Mouse (Mus musculus) kidney, embryonic 15.5 days (tissue): ENCODE data around the gene Syt13. TPM values are rescaled to one million over a fixed set of nuclear protein-coding genes. Genes with fewer than 3 reads are reported as not detected.

ENCODE experiments used
- ATAC-seq: fragments of 200-750 bp; cut with Nextera tagmentation; replicated peaks from 2 replicates; pipeline ENCODE4 v1.8.0; 2017; ENCODE audit warnings: moderate TSS enrichment; ENCODE audit not compliant: low FRiP score
- H3K27ac ChIP-seq: fragments of 300-500 bp; sonication (generic); 2 replicates; pipeline ENCODE4 v1.5.1; 2015; ENCODE audit warnings: mild to moderate bottlenecking, inconsistent platforms
- H3K27me3 ChIP-seq: fragments of 300-500 bp; sonication (generic); 2 replicates; pipeline ENCODE4 v1.6.1; 2015; ENCODE audit warnings: inconsistent platforms
- H3K36me3 ChIP-seq: fragments of 300-500 bp; sonication (generic); 2 replicates; pipeline ENCODE4 v1.6.1; 2015; ENCODE audit warnings: inconsistent platforms
- H3K4me1 ChIP-seq: fragments of 300-500 bp; sonication (generic); 2 replicates; pipeline ENCODE4 v1.6.1; 2015; ENCODE audit warnings: inconsistent platforms
- H3K4me2 ChIP-seq: fragments of 300-500 bp; sonication (generic); 2 replicates; pipeline ENCODE4 v1.6.1; 2015; ENCODE audit warnings: moderate library complexity, mild to moderate bottlenecking, inconsistent platforms
- H3K4me3 ChIP-seq: fragments of 300-500 bp; sonication (generic); replicated peaks from 2 replicates; pipeline ENCODE4 v1.5.1; 2015; ENCODE audit warnings: mild to moderate bottlenecking, inconsistent platforms
- H3K9ac ChIP-seq: fragments of 300-500 bp; sonication (generic); 2 replicates; pipeline ENCODE4 v1.6.1; 2015; ENCODE audit warnings: mild to moderate bottlenecking, inconsistent platforms
- H3K9me3 ChIP-seq: fragments of 300-500 bp; sonication (generic); replicated peaks from 2 replicates; pipeline ENCODE4 v1.6.1; 2016; ENCODE audit warnings: inconsistent platforms
- WGBS: fragments of 180-500 bp; shearing (Covaris S2); methylation state at CpG from one replicate; pipeline ENCODE4 v1.1.7; 2015; ENCODE audit warnings: mixed read lengths; 5-methylcytosine and 5-hydroxymethylcytosine counted together
- polyA plus RNA-seq: library from polyadenylated mRNA; unstranded; fragments of >200 nt; fragmentation: Nextera tagmentation; extraction: Ambion mirVana; gene quantifications from 2 replicates; pipeline ENCODE4 v1.2.1, GENCODE M21; 2015

Gene Syt13
- polyA plus RNA-seq, 1 experiment from 2014 or later = 6.5 TPM

DNA sequence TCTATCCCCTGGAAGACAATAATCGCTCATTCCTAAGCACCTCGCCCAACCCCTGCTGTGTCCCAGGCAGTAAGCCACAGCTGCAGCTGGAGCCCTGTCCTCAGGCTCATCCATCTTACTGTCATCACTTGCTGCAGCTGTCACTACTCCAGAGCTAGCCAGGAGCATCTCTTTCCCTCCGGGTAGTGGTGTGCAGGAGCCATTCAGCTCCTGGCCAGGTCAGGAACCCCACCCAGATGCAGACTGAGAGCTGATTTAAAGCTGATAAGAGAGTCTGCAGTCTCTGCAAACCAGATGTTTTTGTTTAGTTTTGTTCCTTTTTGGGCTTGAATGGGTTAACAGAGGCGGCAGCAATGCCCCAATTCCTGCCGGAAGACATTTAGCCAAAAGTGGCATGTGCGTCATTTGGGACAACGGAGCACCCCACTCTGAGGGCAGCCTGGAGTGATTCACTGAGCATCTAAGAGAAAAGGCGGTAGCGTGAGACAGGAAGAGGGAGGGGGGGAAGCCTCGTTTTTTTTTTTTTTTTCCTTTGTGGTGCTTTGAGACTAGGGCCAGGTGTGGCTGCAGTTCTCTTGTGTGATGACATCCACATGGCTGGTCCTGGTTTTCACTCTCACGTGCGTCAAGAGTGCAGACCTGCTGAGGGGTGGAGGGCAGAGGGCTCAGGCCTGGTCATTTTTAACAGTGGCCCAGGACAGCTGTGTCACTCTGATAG lies 33.2 kb downstream of the Syt13 start:
- no peaks in the 10 kb centered on the region for H3K36me3 ChIP-seq
- ATAC-seq = 0 out of 2 replicates have a peak, but pooled peaks have one; percentile 44
- no peak overlapping the region for H3K4me3 ChIP-seq
- no peaks in the 10 kb centered on the region for H3K9me3 ChIP-seq
- peaks cover 16% of the 10 kb centered on the region for H3K4me1 ChIP-seq
- H3K27ac ChIP-seq = no peak overlapping the region
- H3K4me2 ChIP-seq = 0 out of 2 replicates have a peak overlapping the region, but pooled peaks have one; percentile 8
- peaks cover 9% of the 10 kb centered on the region for H3K27me3 ChIP-seq
- no peak overlapping the region for H3K9ac ChIP-seq
- 5% methylated on average over 12 of the region's 12 CpGs for WGBS

DNA sequence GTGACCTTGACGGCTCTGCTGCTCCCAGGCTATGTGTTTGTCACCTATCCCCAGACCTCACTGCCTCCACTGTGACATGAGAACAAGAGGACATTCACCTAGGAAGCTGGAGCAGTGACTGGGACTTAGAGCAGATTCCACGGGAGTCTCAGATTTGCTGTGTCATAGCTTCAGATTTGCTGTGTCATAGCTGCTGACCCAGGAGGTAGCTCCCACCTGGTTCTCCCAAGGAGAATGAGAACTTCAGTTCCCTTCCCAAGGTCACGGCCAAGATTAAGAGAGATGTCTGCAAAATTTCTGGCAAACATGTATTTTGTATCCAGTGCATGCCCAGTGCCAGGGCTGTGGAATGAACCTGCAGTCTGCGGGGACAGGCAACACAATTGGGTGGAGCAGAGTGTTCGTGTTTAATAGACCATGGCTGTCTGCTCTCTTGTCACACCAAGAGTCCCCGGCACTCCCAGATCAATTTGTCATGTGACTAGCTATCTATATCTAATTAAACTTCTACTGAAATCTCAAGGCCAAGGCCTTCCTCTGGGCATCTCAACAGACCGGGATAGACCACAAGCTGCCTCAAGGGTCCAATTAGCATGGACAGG lies 33.9 kb downstream of the Syt13 start:
- Histone ChIP-seq H3K36me3 (no peaks in the 10 kb centered on the region), H3K4me2 (no peak overlapping the region), H3K4me3 (no peak overlapping the region), H3K27me3 (peaks cover 9% of the 10 kb centered on the region), H3K4me1 (peaks cover 16% of the 10 kb centered on the region), H3K9me3 (no peaks in the 10 kb centered on the region), H3K27ac (no peak overlapping the region), H3K9ac (no peak overlapping the region)
- ATAC-seq = no peak
- 38% methylated on average over 7 of the region's 7 CpGs for WGBS

DNA sequence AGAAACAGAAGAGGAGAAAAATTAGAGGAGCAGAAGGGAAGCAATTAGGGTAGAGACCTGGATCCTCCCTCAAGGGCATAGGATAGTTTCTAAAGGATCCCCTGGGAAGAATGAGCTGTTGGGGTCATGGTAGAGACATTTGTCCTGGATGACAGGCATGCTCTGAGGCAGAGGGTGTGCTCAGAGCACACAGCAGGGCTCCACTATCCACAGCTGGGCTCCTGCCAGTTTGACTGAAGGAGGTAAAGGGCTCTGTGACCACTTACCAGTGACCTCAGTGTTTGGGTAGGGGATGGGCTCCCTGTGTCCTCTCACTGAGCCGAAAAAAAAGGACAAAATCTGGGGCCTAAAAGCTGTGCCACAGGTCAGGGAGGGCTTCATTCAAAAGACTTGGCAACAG lies 34.6 kb downstream of the Syt13 start:
- Histone ChIP-seq H3K4me1 (peaks cover 16% of the 10 kb centered on the region), H3K4me3 (no peak overlapping the region), H3K9me3 (no peaks in the 10 kb centered on the region), H3K36me3 (no peaks in the 10 kb centered on the region), H3K27me3 (peaks cover 9% of the 10 kb centered on the region), H3K4me2 (no peak overlapping the region), H3K27ac (no peak overlapping the region), H3K9ac (no peak overlapping the region)
- WGBS = 10% methylated on average over 1 of the region's 1 CpGs
- no peak for ATAC-seq

DNA sequence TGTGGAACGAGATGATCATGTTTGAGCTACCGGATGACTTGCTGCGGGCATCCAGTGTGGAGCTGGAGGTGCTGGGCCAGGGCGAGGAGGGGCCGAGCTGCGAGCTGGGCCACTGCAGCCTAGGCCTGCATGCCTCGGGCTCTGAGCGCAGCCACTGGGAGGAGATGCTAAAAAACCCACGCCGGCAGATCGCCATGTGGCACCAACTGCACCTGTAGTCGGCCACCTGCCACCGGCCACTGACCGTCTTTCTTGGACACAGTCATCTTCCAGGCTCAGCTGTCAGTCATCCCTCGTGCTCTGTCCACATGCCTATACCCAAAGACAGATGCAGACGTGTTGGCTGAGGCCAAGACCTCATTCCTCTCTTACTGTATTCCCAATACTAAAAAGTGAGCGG lies 38.6 kb downstream of the Syt13 start:
- H3K27me3 ChIP-seq = no peaks in the 10 kb centered on the region
- peaks cover 8% of the 10 kb centered on the region; the same call in 1 of the 2 replicates for H3K4me1 ChIP-seq

DNA sequence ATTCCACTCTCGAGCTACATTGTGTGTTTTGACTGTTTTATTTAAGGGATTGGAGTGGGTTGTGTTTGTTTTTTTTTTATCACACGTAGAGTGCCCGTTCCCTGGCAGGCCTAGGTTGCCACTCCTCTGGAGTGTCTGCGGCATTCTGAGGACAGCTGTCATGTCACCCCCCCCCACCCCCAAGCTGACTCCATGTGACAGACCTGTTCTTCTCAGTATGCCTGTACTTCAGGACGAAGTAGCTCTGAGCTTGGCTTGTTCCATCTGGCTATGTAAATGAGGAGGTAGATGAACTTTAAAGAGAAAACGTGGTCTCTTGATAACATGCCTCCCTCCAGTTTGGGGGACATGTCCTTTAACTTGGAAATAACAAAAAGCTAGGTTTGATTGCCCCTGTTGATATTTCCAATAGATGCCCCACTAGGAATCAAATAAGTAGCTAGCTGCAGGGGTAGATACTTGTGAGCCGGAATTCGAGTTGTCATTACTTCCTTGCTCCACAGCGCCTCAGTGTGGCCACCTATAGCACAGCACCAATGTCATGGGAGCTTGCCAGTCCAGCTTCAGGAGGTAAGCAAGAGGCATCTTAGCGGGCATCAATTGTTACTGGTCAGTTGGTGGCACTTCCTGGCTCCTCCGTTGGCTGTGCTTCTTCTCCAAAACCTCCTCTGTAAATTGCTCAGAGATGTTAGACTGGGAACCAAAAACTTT lies 39.7 kb downstream of the Syt13 start:
- Histone ChIP-seq H3K4me3 (no peak overlapping the region), H3K27me3 (no peaks in the 10 kb centered on the region), H3K4me2 (no peak overlapping the region), H3K4me1 (no peaks in the 10 kb centered on the region), H3K9ac (no peak overlapping the region), H3K36me3 (no peaks in the 10 kb centered on the region), H3K9me3 (0 out of 2 replicates have a peak, but pooled peaks cover 4% of the 10 kb centered on the region), H3K27ac (no peak overlapping the region)
- WGBS = 46% methylated on average over 11 of the region's 11 CpGs
- ATAC-seq = no peak

More for the DNA sequence above, 38.6 kb downstream of the Syt13 start:
- 88% methylated on average over 17 of the region's 17 CpGs for WGBS
- ATAC-seq = no peak
- Histone ChIP-seq H3K4me3 (no peak overlapping the region), H3K4me2 (no peak overlapping the region), H3K27ac (no peak overlapping the region), H3K36me3 (no peaks in the 10 kb centered on the region), H3K9me3 (0 out of 2 replicates have a peak, but pooled peaks cover 4% of the 10 kb centered on the region), H3K9ac (no peak overlapping the region)

DNA sequence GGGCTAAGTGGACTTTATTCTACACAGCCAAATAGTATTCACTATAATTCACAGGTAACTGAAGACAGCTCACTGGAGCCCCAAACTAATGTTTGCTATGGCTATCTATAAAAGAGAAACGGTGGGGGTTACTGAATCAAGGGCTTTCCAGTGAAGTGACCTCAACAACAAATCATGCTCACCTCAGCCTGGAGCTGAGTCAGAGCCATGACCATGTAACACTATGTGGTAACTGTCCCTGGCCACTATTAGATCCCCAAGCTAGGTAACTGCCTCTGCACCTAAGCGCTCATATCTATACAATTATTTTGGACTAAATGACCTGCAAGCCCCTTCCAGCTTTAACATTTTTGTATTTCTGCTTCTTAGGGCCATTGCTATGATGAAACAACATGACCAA lies 42.0 kb downstream of the Syt13 start:
- no peak for ATAC-seq
- 0 out of 2 replicates have a peak, but pooled peaks cover 4% of the 10 kb centered on the region for H3K9me3 ChIP-seq
- no peaks in the 10 kb centered on the region for H3K36me3 ChIP-seq
- H3K27ac ChIP-seq = no peak overlapping the region
- no peak overlapping the region for H3K9ac ChIP-seq
- 87% methylated on average over 2 of the region's 2 CpGs for WGBS
- H3K4me1 ChIP-seq = no peaks in the 10 kb centered on the region
- no peak overlapping the region for H3K4me2 ChIP-seq
- H3K27me3 ChIP-seq = no peaks in the 10 kb centered on the region; the same call in 1 of the 2 replicates
- H3K4me3 ChIP-seq = no peak overlapping the region

DNA sequence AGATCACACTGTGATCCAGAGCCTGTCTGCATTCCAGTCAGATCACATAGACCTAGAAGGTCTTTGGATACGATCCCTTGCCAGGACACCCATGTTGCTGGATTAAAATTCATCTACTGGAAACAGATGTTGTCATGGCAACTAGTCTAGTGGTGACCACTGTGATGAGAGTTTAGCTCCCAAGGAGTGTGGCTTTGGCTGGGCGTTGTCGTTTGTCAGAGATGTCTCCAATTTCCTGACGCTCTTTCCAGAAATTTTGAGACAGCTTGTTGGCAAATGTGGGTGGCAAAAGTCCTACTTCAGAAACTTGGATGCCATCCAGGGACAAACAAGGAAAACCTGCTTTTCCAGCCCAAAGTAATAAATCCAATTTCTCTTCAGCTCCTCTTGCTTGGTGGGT lies 43.7 kb downstream of the Syt13 start:
- ATAC-seq = no peak
- Histone ChIP-seq H3K9ac (no peak overlapping the region), H3K27me3 (no peaks in the 10 kb centered on the region; the same call in 1 of the 2 replicates), H3K36me3 (no peaks in the 10 kb centered on the region), H3K4me2 (no peak overlapping the region), H3K4me3 (no peak overlapping the region), H3K4me1 (no peaks in the 10 kb centered on the region), H3K27ac (no peak overlapping the region), H3K9me3 (0 out of 2 replicates have a peak, but pooled peaks cover 4% of the 10 kb centered on the region)
- WGBS = 70% methylated on average over 4 of the region's 4 CpGs

DNA sequence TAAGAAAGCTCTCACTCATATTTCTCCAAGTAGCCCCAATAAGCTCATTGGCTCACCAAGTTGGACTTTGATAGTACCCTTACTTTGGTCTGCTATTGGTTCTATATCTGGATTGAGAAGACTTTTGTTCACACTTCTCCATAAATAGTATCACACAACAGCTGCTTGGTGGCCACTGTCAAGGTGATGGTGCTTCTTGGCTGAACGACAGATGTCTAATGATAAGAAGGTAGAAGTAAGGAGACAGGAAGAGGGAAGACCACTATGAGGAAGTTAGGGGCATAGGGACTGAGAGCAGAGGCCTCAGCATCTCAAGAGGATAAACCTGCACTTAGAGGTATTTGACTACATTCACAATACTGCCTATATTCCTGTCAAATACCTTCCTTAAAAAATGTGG lies 49.4 kb downstream of the Syt13 start:
- H3K4me3 ChIP-seq = no peak overlapping the region
- WGBS = 87% methylated on average over 1 of the region's 1 CpGs
- no peaks in the 10 kb centered on the region for H3K36me3 ChIP-seq
- H3K4me1 ChIP-seq = peaks cover 25% of the 10 kb centered on the region
- no peaks in the 10 kb centered on the region for H3K9me3 ChIP-seq
- ATAC-seq = no peak
- no peak overlapping the region for H3K27ac ChIP-seq
- H3K9ac ChIP-seq = no peak overlapping the region
- no peak overlapping the region for H3K4me2 ChIP-seq
- no peaks in the 10 kb centered on the region; the same call in 1 of the 2 replicates for H3K27me3 ChIP-seq

DNA sequence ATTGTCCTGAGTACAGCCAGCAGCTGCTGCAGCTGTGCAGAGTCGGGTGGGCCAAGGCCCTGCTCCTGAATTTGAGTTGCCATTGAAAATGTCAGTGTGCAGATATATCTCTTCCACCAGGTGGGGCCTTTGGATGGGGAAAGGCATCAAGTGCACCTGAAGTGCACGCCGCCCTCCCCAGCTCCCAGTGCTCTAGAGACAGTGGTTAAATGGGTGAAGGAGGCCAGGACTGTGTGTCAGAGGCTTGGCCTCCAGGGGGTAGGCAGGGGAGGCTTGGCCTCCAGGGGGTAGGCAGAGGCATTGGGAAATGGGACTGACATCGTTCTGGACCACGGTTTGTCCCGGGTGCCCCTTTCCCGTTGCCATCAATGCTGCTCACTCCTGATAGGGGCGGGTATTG lies 51.4 kb downstream of the Syt13 start:
- Histone ChIP-seq H3K9me3 (no peaks in the 10 kb centered on the region), H3K4me1 (peaks cover 25% of the 10 kb centered on the region), H3K4me2 (no peak overlapping the region), H3K9ac (no peak overlapping the region), H3K36me3 (peaks cover 7% of the 10 kb centered on the region; the same call in 1 of the 2 replicates), H3K27me3 (no peaks in the 10 kb centered on the region), H3K4me3 (no peak overlapping the region), H3K27ac (0 out of 2 replicates have a peak overlapping the region, but pooled peaks have one; percentile 63)
- WGBS = 62% methylated on average over 8 of the region's 8 CpGs
- peak; percentile 16; the same call in 1 of the 2 replicates for ATAC-seq

DNA sequence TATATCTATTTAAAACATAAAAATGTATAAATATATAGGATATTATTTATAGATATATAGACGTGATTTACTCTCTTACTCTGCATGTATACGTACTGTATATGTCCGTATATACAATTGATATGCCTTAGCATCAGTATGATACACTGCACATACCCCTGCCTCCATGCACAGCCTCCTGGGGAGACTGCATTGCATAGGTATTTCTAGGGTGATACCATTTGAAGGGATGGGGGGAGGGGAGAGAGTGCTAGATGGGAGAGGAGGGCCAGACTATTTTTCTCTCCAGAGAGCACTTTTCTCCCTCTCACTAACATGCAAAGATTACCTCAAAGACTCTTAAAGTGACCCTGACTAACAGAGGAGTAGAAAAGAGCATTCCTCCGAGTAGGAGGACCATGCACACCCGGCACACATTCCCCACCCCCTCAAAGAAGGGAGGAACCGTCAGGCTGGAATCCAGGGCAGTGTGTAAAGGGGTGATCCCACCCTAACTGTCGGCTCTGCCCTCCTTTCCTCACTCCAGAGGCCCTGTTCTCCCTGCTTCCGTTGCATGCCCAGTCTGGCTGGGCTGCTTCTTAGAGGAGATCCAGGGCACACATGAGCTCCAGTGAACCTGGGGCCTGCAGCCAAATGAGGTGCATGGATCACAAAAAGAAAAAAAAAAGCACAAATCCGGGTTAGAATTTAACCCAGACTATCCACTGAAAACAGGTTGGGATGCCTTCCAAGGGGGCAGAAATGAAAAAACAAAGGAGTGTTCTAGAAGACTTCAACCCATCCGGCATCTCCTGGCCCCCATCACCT lies 52.3 kb downstream of the Syt13 start:
- peak overlapping the region; percentile 63 for H3K27ac ChIP-seq

DNA sequence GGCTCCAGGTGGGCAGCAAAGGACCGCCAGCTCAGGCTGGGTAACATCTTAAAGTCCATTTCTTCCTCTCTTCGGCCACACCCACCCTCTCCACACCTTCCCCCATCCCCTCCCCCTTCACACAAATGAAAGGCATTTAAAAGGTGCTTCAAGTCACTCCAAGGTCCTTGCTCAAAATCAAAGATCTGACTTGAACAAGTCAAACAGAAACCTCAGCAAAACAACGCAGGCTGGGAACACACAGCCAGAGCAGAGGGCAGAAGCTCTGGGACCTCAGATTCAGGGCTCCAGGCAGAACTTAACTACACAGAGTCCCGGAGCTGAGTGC lies 52.9 kb downstream of the Syt13 start:
- H3K4me1 ChIP-seq = peaks cover 25% of the 10 kb centered on the region
- no peaks in the 10 kb centered on the region for H3K27me3 ChIP-seq
- H3K9me3 ChIP-seq = no peaks in the 10 kb centered on the region
- H3K4me2 ChIP-seq = no peak overlapping the region
- peaks cover 21% of the 10 kb centered on the region for H3K36me3 ChIP-seq
- ATAC-seq = no peak
- H3K27ac ChIP-seq = peak overlapping the region; percentile 63
- no peak overlapping the region for H3K9ac ChIP-seq
- H3K4me3 ChIP-seq = no peak overlapping the region
- 38% methylated on average over 4 of the region's 4 CpGs for WGBS

More for the DNA sequence above, 52.3 kb downstream of the Syt13 start:
- Histone ChIP-seq H3K27me3 (no peaks in the 10 kb centered on the region), H3K36me3 (peaks cover 15% of the 10 kb centered on the region), H3K9me3 (no peaks in the 10 kb centered on the region), H3K4me3 (no peak overlapping the region), H3K4me2 (no peak overlapping the region), H3K4me1 (peaks cover 25% of the 10 kb centered on the region), H3K9ac (no peak overlapping the region; the same call in 1 of the 2 replicates)
- WGBS = 20% methylated on average over 10 of the region's 10 CpGs
- peak; percentile 55 for ATAC-seq
